27 mouse cellular contexts compared by ENCODE assay signal in the genomic region with DNA sequence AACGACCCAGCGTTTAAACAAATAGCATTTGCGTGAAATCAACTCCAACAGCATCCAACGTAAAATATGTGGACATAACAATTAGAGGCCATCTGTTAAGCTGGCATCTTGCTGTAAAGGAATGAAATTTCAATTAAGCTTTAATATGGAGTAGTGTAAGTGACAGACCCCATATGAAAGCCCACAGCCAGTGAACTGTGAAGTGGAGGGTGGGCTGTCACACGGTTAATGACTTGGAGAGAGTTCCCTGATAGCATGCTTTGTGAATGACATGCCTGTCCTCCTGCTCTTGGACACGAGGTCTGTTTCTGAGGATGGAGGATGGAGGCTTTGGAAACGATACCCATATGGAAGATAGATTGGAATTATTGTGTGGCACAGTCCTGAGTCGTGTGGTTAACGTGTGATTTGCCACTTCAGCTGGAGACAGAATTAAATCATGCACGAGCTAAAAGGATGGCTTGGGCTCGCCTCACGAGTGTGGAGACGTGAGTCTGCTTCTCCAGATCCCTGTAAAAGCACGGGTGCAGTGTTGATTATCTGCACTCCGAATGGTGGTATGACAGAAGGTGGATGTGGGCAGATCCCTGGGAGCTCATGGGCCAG. TPM values are rescaled to one million over a fixed set of nuclear protein-coding genes. Genes with fewer than 3 reads are reported as not detected.
DNase-seq lines count a peak whose midpoint lies in the region; ATAC-seq and TF ChIP-seq lines count a peak whose summit lies in the region.
"Had no signal": no experiment of that assay in that cellular context is flagged by ENCODE, and none has a peak within 500 bp of the region (broad histone marks: within the 10 kb centered on the region; RNA-seq: fewer than 3 reads in every experiment).

No protein-coding gene starts in this region.

- no peaks in the 10 kb centered on the region for H3K36me3 ChIP-seq in hindbrain, embryonic 13.5 days
- H3K36me3 ChIP-seq in hindbrain, embryonic 11.5 days (ENCODE audit: control insufficient read depth, insufficient read depth, low read length): no peaks in the 10 kb centered on the region
- H3K36me3 ChIP-seq in forebrain, embryonic 16.5 days (ENCODE audit: control insufficient read depth, insufficient read depth): no peaks in the 10 kb centered on the region
- no peaks in the 10 kb centered on the region for H3K36me3 ChIP-seq in neural tube, embryonic 14.5 days (ENCODE audit: control insufficient read depth, insufficient read depth, low read length)
- H3K36me3 ChIP-seq in intestine, postnatal 0 days (ENCODE audit: control insufficient read depth, insufficient read depth): no peaks in the 10 kb centered on the region
- H3K36me3 ChIP-seq: embryonic facial prominence, embryonic 10.5 days; heart, embryonic 15.5 days; intestine, embryonic 15.5 days; limb, embryonic 13.5 days; liver, embryonic 12.5 days; midbrain, embryonic 10.5 days had no signal

- H3K9me3 ChIP-seq in hindbrain, embryonic 13.5 days: no peaks in the 10 kb centered on the region
- no peaks in the 10 kb centered on the region for H3K9me3 ChIP-seq in hindbrain, embryonic 11.5 days (ENCODE audit: control insufficient read depth, low read length)
- H3K9me3 ChIP-seq in forebrain, embryonic 16.5 days (ENCODE audit: control insufficient read depth, low read length): peaks cover 3% of the 10 kb centered on the region; the same call in 1 of the 2 replicates
- no peaks in the 10 kb centered on the region for H3K9me3 ChIP-seq in neural tube, embryonic 14.5 days (ENCODE audit: control insufficient read depth, low read length)
- no peaks in the 10 kb centered on the region for H3K9me3 ChIP-seq in intestine, postnatal 0 days (ENCODE audit: control insufficient read depth)
- H3K9me3 ChIP-seq: heart, embryonic 15.5 days; intestine, embryonic 15.5 days; liver, embryonic 12.5 days; midbrain, embryonic 10.5 days had no signal

- no peak for TF ChIP-seq POLR2A in brain, embryonic 14.5 days (IDR thresholded peaks at IDR 0.05; ENCODE audit: borderline replicate concordance, extremely low read depth, insufficient read depth, insufficient read length, poor library complexity, severe bottlenecking)

- H3K27me3 ChIP-seq in hindbrain, embryonic 13.5 days: no peaks in the 10 kb centered on the region
- no peaks in the 10 kb centered on the region for H3K27me3 ChIP-seq in hindbrain, embryonic 11.5 days (ENCODE audit: control insufficient read depth, insufficient read depth, low read length)
- H3K27me3 ChIP-seq in forebrain, embryonic 16.5 days (replicated peaks; ENCODE audit: control insufficient read depth, insufficient read depth, low read length): no peaks in the 10 kb centered on the region
- H3K27me3 ChIP-seq in neural tube, embryonic 14.5 days (ENCODE audit: control insufficient read depth, insufficient read depth, low read length): no peaks in the 10 kb centered on the region
- no peaks in the 10 kb centered on the region for H3K27me3 ChIP-seq in intestine, postnatal 0 days (replicated peaks; ENCODE audit: control insufficient read depth, insufficient read depth, low read length)
- H3K27me3 ChIP-seq: heart, embryonic 15.5 days; intestine, embryonic 15.5 days; limb, embryonic 13.5 days; liver, embryonic 12.5 days; Patski had no signal

- H3K4me1 ChIP-seq in hindbrain, embryonic 13.5 days (replicated peaks): peaks cover 16% of the 10 kb centered on the region
- H3K4me1 ChIP-seq in hindbrain, embryonic 11.5 days (replicated peaks; ENCODE audit: control insufficient read depth, insufficient read depth, low read length): no peaks in the 10 kb centered on the region
- H3K4me1 ChIP-seq in forebrain, embryonic 16.5 days (replicated peaks; ENCODE audit: control insufficient read depth, insufficient read depth, low read length): peaks cover 9% of the 10 kb centered on the region
- 0 out of 2 replicates have a peak, but pooled peaks cover 2% of the 10 kb centered on the region for H3K4me1 ChIP-seq in neural tube, embryonic 14.5 days (ENCODE audit: control insufficient read depth, insufficient read depth, low read length)
- no peaks in the 10 kb centered on the region for H3K4me1 ChIP-seq in intestine, postnatal 0 days (replicated peaks; ENCODE audit: control insufficient read depth, insufficient read depth, low read length)
- H3K4me1 ChIP-seq: embryonic facial prominence, embryonic 10.5 days; intestine, embryonic 15.5 days; liver, embryonic 12.5 days had no signal

- no peak overlapping the region for H3K4me3 ChIP-seq in hindbrain, embryonic 13.5 days
- H3K4me3 ChIP-seq in hindbrain, embryonic 11.5 days (ENCODE audit: low read depth, low read length): no peak overlapping the region
- H3K4me3 ChIP-seq in forebrain, embryonic 16.5 days (replicated peaks; ENCODE audit: low read length): no peak overlapping the region
- H3K4me3 ChIP-seq in neural tube, embryonic 14.5 days (ENCODE audit: low read depth, low read length): no peak overlapping the region
- no peak overlapping the region for H3K4me3 ChIP-seq in intestine, postnatal 0 days (ENCODE audit: low read depth, low read length)
- H3K4me3 ChIP-seq: embryonic facial prominence, embryonic 10.5 days; heart, adult 2 months; heart, embryonic 15.5 days; intestine, embryonic 15.5 days; limb, embryonic 13.5 days; liver, embryonic 12.5 days; midbrain, embryonic 10.5 days had no signal

- H3K4me2 ChIP-seq in hindbrain, embryonic 13.5 days: no peak overlapping the region
- H3K4me2 ChIP-seq in hindbrain, embryonic 11.5 days (replicated peaks; ENCODE audit: low read depth, low read length): no peak overlapping the region
- no peak overlapping the region for H3K4me2 ChIP-seq in forebrain, embryonic 16.5 days (ENCODE audit: low read length)
- no peak overlapping the region for H3K4me2 ChIP-seq in neural tube, embryonic 14.5 days (ENCODE audit: low read depth, low read length)
- no peak overlapping the region for H3K4me2 ChIP-seq in intestine, postnatal 0 days (replicated peaks; ENCODE audit: low read depth)
- H3K4me2 ChIP-seq: heart, embryonic 15.5 days; intestine, embryonic 15.5 days; limb, embryonic 13.5 days; liver, embryonic 12.5 days had no signal

- DNase-seq in hindbrain, embryonic 11.5 days (ENCODE audit: low spot score): no peak
- DNase-seq in brain, embryonic 14.5 days (ENCODE audit: low read depth): peak; percentile 87
- DNase-seq: adrenal gland, postnatal 36 days; cerebellum, adult 11 months; cerebellum, adult 9-11 months; gastrocnemius, postnatal 36 days; heart, adult 2 months; heart, postnatal 36 days; kidney, adult 9 months; kidney, postnatal 36 days; layer of hippocampus, postnatal 36 days; lung, adult 18-20 months; lung, postnatal 10 days; right cerebral cortex, postnatal 4 days; thymus, postnatal 25 days had no signal

- WGBS in hindbrain, embryonic 13.5 days: 55% methylated on average over 15 of the region's 15 CpGs
- WGBS in hindbrain, embryonic 11.5 days: 71% methylated on average over 15 of the region's 15 CpGs
- WGBS in forebrain, embryonic 16.5 days: 32% methylated on average over 15 of the region's 15 CpGs
- WGBS in neural tube, embryonic 14.5 days: 41% methylated on average over 15 of the region's 15 CpGs
- 77% methylated on average over 15 of the region's 15 CpGs for WGBS in intestine, postnatal 0 days

- H3K27ac ChIP-seq in hindbrain, embryonic 13.5 days: peak overlapping the region; percentile 24; the same call in 1 of the 2 replicates
- H3K27ac ChIP-seq in hindbrain, embryonic 11.5 days (ENCODE audit: low read depth, low read length): no peak overlapping the region
- H3K27ac ChIP-seq in forebrain, embryonic 16.5 days (ENCODE audit: low read length): peak overlapping the region; percentile 57
- 0 out of 2 replicates have a peak overlapping the region, but pooled peaks have one; percentile 28 for H3K27ac ChIP-seq in neural tube, embryonic 14.5 days (ENCODE audit: low read depth, low read length)
- no peak overlapping the region for H3K27ac ChIP-seq in intestine, postnatal 0 days (ENCODE audit: low read depth, low read length)
- H3K27ac ChIP-seq: embryonic facial prominence, embryonic 10.5 days; heart, adult 2 months; heart, embryonic 15.5 days; intestine, embryonic 15.5 days; limb, embryonic 13.5 days; liver, embryonic 12.5 days; midbrain, embryonic 10.5 days had no signal

- ATAC-seq in hindbrain, embryonic 13.5 days (ENCODE audit: low FRiP score): 0 out of 2 replicates have a peak, but pooled peaks have one; percentile 36
- no peak for ATAC-seq in hindbrain, embryonic 11.5 days (ENCODE audit: low FRiP score)
- ATAC-seq in forebrain, embryonic 16.5 days: peak; percentile 94
- ATAC-seq in neural tube, embryonic 14.5 days (ENCODE audit: low read depth): peak; percentile 68
- no peak for ATAC-seq in intestine, postnatal 0 days
- no peak for ATAC-seq in monocyte, adult 5-6 weeks (replicated peaks; ENCODE audit: insufficient number of reproducible peaks, low FRiP score, low TSS enrichment, poor library complexity, severe bottlenecking)
- ATAC-seq: intestine, embryonic 15.5 days; liver, embryonic 12.5 days; Patski had no signal

- H3K9ac ChIP-seq in hindbrain, embryonic 13.5 days: no peak overlapping the region
- H3K9ac ChIP-seq in hindbrain, embryonic 11.5 days (ENCODE audit: low read depth, low read length): no peak overlapping the region
- H3K9ac ChIP-seq in forebrain, embryonic 16.5 days (replicated peaks; ENCODE audit: low read depth, low read length): no peak overlapping the region
- no peak overlapping the region for H3K9ac ChIP-seq in neural tube, embryonic 14.5 days (replicated peaks; ENCODE audit: low read depth, low read length)
- H3K9ac ChIP-seq in intestine, postnatal 0 days (ENCODE audit: low read depth, low read length): no peak overlapping the region
- H3K9ac ChIP-seq: heart, embryonic 15.5 days; intestine, embryonic 15.5 days; limb, embryonic 13.5 days; liver, embryonic 12.5 days had no signal

- no peak for TF ChIP-seq CTCF in brain, embryonic 14.5 days (IDR thresholded peaks at IDR 0.05; ENCODE audit: borderline replicate concordance, extremely low read depth, insufficient read depth, insufficient read length)
- TF ChIP-seq CTCF in intestine, postnatal 0 days (IDR thresholded peaks at IDR 0.05; ENCODE audit: low read depth): no peak

RNA-seq across cellular contexts. Expression of a gene that starts 26.8 kb away (rescaled TPM):
- 32.3 and 33.8 TPM in 2 replicates for polyA plus RNA-seq in hindbrain, embryonic 13.5 days (2015; fragmentation: Nextera tagmentation; extraction: Ambion mirVana)
- 21.1 and 21.5 TPM in 2 replicates for polyA plus RNA-seq in hindbrain, embryonic 11.5 days (2014; fragmentation: Nextera tagmentation; extraction: Ambion mirVana)
- 27.9 and 30.4 TPM in 2 replicates for polyA plus RNA-seq in brain, embryonic 14.5 days (2012; rRNA removed)
- 26.9 and 30.1 TPM in 2 replicates for polyA plus RNA-seq in forebrain, embryonic 16.5 days (2015; fragmentation: Nextera tagmentation; extraction: Ambion mirVana)
- 36.9 and 39.8 TPM in 2 replicates for polyA plus RNA-seq in neural tube, embryonic 14.5 days (2014; fragmentation: Nextera tagmentation; extraction: Ambion mirVana)
- polyA plus RNA-seq in intestine, postnatal 0 days (2015; fragmentation: Nextera tagmentation; extraction: Ambion mirVana): 23.9 and 26.3 TPM in 2 replicates
- 11.4 to 17.3 TPM (median 12.7 TPM) in 3 replicates for total RNA-seq in monocyte, adult 5-6 weeks (2017)

RNA-seq across cellular contexts. Expression of a gene that starts 33.4 kb away (rescaled TPM):
- polyA plus RNA-seq in hindbrain, embryonic 13.5 days (2015; fragmentation: Nextera tagmentation; extraction: Ambion mirVana): 7.0 and 8.0 TPM in 2 replicates
- 7.7 and 9.7 TPM in 2 replicates for polyA plus RNA-seq in hindbrain, embryonic 11.5 days (2014; fragmentation: Nextera tagmentation; extraction: Ambion mirVana)
- polyA plus RNA-seq in brain, embryonic 14.5 days (2012; rRNA removed): 5.1 and 5.8 TPM in 2 replicates
- polyA plus RNA-seq in forebrain, embryonic 16.5 days (2015; fragmentation: Nextera tagmentation; extraction: Ambion mirVana): 10.7 and 11.7 TPM in 2 replicates
- 8.1 and 9.5 TPM in 2 replicates for polyA plus RNA-seq in neural tube, embryonic 14.5 days (2014; fragmentation: Nextera tagmentation; extraction: Ambion mirVana)
- polyA plus RNA-seq in intestine, postnatal 0 days (2015; fragmentation: Nextera tagmentation; extraction: Ambion mirVana): 2.4 and 3.0 TPM in 2 replicates
- total RNA-seq in monocyte, adult 5-6 weeks (2017): 1.5 to 3.0 TPM (median 2.5 TPM) in 3 replicates
- polyA plus RNA-seq: Patski had no signal

Comparison
In these comparisons a context has a peak if more than half of its experiments do, and no peak if none do; other contexts are left out.
1. ATAC-seq: peak in hindbrain, embryonic 13.5 days (single experiment), forebrain, embryonic 16.5 days (single experiment) and neural tube, embryonic 14.5 days (single experiment); none in hindbrain, embryonic 11.5 days (single experiment), intestine, postnatal 0 days (single experiment) and monocyte, adult 5-6 weeks (single experiment).
2. H3K27ac ChIP-seq: peak in hindbrain, embryonic 13.5 days (single experiment), forebrain, embryonic 16.5 days (single experiment) and neural tube, embryonic 14.5 days (single experiment); none in hindbrain, embryonic 11.5 days (single experiment) and intestine, postnatal 0 days (single experiment).